Mouse (Mus musculus) granulocyte monocyte progenitor cell, adult 5-6 weeks (primary cell): Measurements from ENCODE around the gene Defb20. TPM values are rescaled to one million over a fixed set of nuclear protein-coding genes. Genes with fewer than 3 reads are reported as not detected.

Source experiments
- ATAC-seq: replicated peaks from 2 replicates; pipeline ENCODE4 v1.8.0; 2016; ENCODE audit warnings: mild to moderate bottlenecking, moderate TSS enrichment, inconsistent platforms; ENCODE audit not compliant: poor library complexity, severe bottlenecking
- total RNA-seq, 2 experiments: library from RNA; stranded (forward) in 1 of 2; stranded (reverse) in 1 of 2; fragments of 200-712, 200-1000 nt in 1 of 2; fragments of >200 nt in 1 of 2; fragmentation: Nextera tagmentation in 1 of 2; gene quantifications; 2 replicates each; pipeline ENCODE4 v1.2.3; 2014 to 2017

Defb20 gene
- total RNA-seq, 2 experiments from 2014 or later = not detected

DNA sequence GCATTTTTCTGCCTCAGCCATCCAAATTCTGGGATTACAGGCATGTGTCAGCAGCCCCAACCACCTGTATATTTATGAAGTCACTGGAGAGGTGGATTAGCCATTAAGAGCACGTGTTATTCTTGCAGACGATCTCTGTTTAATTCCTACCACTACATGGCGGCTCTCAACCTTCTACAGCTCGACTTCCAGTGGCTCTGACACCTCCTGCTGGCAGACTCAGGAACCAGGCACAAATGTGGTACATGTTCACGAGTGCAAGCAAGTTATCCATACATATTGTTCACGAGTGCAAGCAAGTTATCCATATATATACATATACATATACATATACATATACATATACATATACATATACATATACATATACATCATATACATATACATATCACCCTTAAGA, 16.3 kb downstream of the Defb20 start:
- ATAC-seq = no peak

GRCm38 (mm10) chr2:152498020-152498419, 21.2 kb downstream of the Defb20 start:
- ATAC-seq = no peak

DNA sequence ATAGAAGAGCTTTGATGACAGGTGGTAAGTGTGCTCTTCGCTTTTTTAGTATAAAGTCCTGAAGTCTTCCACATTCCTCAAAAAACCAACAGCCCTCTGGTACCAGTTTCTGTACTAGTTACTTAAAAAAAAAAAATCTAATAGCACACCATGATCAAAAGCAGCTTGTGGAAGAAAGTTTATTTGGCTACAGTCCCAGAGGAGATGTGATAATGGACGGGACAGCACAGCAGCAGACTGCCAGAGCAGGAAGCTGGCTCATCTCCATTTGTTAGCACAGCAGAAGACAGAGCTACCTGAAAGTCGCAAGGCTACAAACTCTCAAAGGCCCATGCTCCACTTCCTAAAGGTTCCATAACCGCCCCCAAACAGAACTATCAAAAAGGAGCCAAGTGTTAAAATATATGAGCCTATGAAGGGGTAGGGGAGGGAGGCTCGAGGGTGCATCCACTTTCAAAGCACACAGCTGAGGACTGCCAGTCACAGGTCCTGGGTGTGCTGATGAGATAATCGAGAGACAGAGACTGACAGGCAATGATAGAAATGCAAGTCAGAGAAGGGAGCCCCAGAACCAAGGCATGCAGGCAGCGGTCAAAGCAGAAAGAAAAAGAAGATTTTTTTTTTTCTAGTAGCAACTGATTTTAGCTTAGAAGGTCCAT, 23.5 kb downstream of the Defb20 start:
- no peak for ATAC-seq

GRCm38 (mm10) chr2:152500863-152501229, 24.0 kb downstream of the Defb20 start:
- no peak for ATAC-seq

DNA sequence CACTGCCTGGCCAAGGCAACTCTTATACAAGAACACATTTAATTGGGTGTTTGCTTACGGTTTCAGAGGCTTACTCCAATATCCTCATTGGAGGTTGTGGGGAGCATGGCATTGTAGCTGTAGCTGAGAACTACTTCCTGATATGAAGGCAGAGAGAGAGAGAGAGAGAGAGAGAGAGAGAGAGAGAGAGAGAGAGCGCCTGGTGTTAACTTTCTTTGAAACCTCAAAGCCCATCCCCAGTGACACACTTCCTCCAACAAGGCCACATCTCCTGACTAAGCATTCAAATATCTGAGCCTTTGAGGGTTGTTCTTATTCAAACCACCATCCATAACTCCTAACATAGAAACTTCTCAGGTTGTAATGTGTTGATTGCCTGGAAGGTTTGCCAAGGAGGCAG, 27.1 kb downstream of the Defb20 start:
- ATAC-seq = no peak; the same call in 1 of the 2 replicates

DNA sequence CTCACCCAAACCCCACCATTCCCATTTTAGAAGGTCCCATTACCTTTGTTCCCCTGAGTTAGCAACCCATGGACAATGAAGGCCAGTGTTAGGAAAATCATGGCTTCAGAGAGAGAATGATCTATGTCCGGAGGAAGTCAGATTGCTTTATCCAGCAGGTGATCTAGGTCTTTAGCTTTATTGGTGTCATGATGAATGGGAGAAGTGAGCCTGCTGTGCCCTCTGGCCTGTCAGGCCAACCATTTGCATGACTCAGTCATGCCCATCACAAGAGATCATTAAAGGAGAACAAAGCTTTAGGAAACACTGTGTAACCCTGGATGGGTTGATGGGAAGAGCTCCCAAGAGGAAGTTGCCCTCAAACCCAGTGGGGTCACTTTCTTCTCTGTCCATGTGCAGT, 34.7 kb downstream of the Defb20 start, which contains the start of gene Defb26:
Gene Defb26, minus strand, starts transcription at position 101 of the 400 bp plus-strand sequence.
- no peak for ATAC-seq

- no peak for ATAC-seq
Measured at GRCm38 (mm10) chr2:152516084-152516483, 39.2 kb downstream of the Defb20 start.

- ATAC-seq = no peak
Measured at GRCm38 (mm10) chr2:152517981-152518380, 41.1 kb downstream of the Defb20 start, which contains the start of gene Defb28. Gene Defb28, plus strand, starts transcription at chr2:152518255.

Other genes with a start within 250 kb of the Defb20 start
- 26.4 and 28.7 TPM in 2 replicates for gene Tbc1d20, start 183.2 kb upstream of the Defb20 start, total RNA-seq (2014; fragmentation: Nextera tagmentation)
- 18.6 and 18.8 TPM in 2 replicates for gene Tbc1d20, start 183.2 kb upstream of the Defb20 start, total RNA-seq (2017)
- gene Rbck1, start 144.4 kb upstream of the Defb20 start, total RNA-seq (2014; fragmentation: Nextera tagmentation) = 109 and 119 TPM in 2 replicates
- 64.2 and 64.5 TPM in 2 replicates for gene Rbck1, start 144.4 kb upstream of the Defb20 start, total RNA-seq (2017)
- not detected in 2 replicates for gene Trib3, start 133.0 kb upstream of the Defb20 start, total RNA-seq (2014; fragmentation: Nextera tagmentation)
- not detected in 2 replicates for gene Trib3, start 133.0 kb upstream of the Defb20 start, total RNA-seq (2017)
- not detected in 2 replicates for gene Nrsn2, start 100.4 kb upstream of the Defb20 start, total RNA-seq (2014; fragmentation: Nextera tagmentation)
- gene Nrsn2, start 100.4 kb upstream of the Defb20 start, total RNA-seq (2017) = not detected in 2 replicates
- gene Sox12, start 79.0 kb upstream of the Defb20 start, total RNA-seq (2014; fragmentation: Nextera tagmentation) = 8.6 and 10.5 TPM in 2 replicates
- 1.5 and 2.4 TPM in 2 replicates for gene Sox12, start 79.0 kb upstream of the Defb20 start, total RNA-seq (2017)
- 3.7 and 9.4 TPM in 2 replicates for gene Zcchc3, start 62.0 kb upstream of the Defb20 start, total RNA-seq (2014; fragmentation: Nextera tagmentation)
- 4.8 and 4.9 TPM in 2 replicates for gene Zcchc3, start 62.0 kb upstream of the Defb20 start, total RNA-seq (2017)
- 0.75 TPM in 1 of 2 replicates, not detected in the other for gene 6820408C15Rik, start 61.5 kb upstream of the Defb20 start, total RNA-seq (2014; fragmentation: Nextera tagmentation)
- not detected in 2 replicates for gene 6820408C15Rik, start 61.5 kb upstream of the Defb20 start, total RNA-seq (2017)
- not detected in 2 replicates for gene Defb23, start 12.4 kb upstream of the Defb20 start, total RNA-seq (2014; fragmentation: Nextera tagmentation)
- gene Defb23, start 12.4 kb upstream of the Defb20 start, total RNA-seq (2017) = not detected in 2 replicates
- not detected in 2 replicates for gene Defb22, start 13.1 kb downstream of the Defb20 start, total RNA-seq (2014; fragmentation: Nextera tagmentation)
- not detected in 2 replicates for gene Defb22, start 13.1 kb downstream of the Defb20 start, total RNA-seq (2017)
- gene Defb26, start 34.6 kb downstream of the Defb20 start, total RNA-seq (2014; fragmentation: Nextera tagmentation) = not detected in 2 replicates
- not detected in 2 replicates for gene Defb26, start 34.6 kb downstream of the Defb20 start, total RNA-seq (2017)
- gene Defb28, start 41.2 kb downstream of the Defb20 start, total RNA-seq (2014; fragmentation: Nextera tagmentation) = not detected in 2 replicates
- gene Defb28, start 41.2 kb downstream of the Defb20 start, total RNA-seq (2017) = not detected in 2 replicates
- not detected in 2 replicates for gene Defb29, start 63.0 kb downstream of the Defb20 start, total RNA-seq (2014; fragmentation: Nextera tagmentation)
- not detected in 2 replicates for gene Defb29, start 63.0 kb downstream of the Defb20 start, total RNA-seq (2017)
- not detected in 2 replicates for gene Gm17416, start 92.3 kb downstream of the Defb20 start, total RNA-seq (2014; fragmentation: Nextera tagmentation)
- not detected in 2 replicates for gene Gm17416, start 92.3 kb downstream of the Defb20 start, total RNA-seq (2017)
- gene Defb21, start 95.7 kb downstream of the Defb20 start, total RNA-seq (2014; fragmentation: Nextera tagmentation) = not detected in 2 replicates
- gene Defb21, start 95.7 kb downstream of the Defb20 start, total RNA-seq (2017) = not detected in 2 replicates
- gene Defb19, start 103.2 kb downstream of the Defb20 start, total RNA-seq (2014; fragmentation: Nextera tagmentation) = not detected in 2 replicates
- not detected in 2 replicates for gene Defb19, start 103.2 kb downstream of the Defb20 start, total RNA-seq (2017)
- gene Defb45, start 122.3 kb downstream of the Defb20 start, total RNA-seq (2014; fragmentation: Nextera tagmentation) = not detected in 2 replicates
- gene Defb45, start 122.3 kb downstream of the Defb20 start, total RNA-seq (2017) = not detected in 2 replicates
- gene Defb36, start 127.3 kb downstream of the Defb20 start, total RNA-seq (2014; fragmentation: Nextera tagmentation) = not detected in 2 replicates
- gene Defb36, start 127.3 kb downstream of the Defb20 start, total RNA-seq (2017) = not detected in 2 replicates
- not detected in 2 replicates for gene Defb25, start 146.0 kb downstream of the Defb20 start, total RNA-seq (2014; fragmentation: Nextera tagmentation)
- gene Defb25, start 146.0 kb downstream of the Defb20 start, total RNA-seq (2017) = not detected in 2 replicates
- 0.45 TPM in 1 of 2 replicates, not detected in the other for gene Rem1, start 149.9 kb downstream of the Defb20 start, total RNA-seq (2014; fragmentation: Nextera tagmentation)
- not detected in 2 replicates for gene Rem1, start 149.9 kb downstream of the Defb20 start, total RNA-seq (2017)
- gene H13, start 192.4 kb downstream of the Defb20 start, total RNA-seq (2014; fragmentation: Nextera tagmentation) = 180 and 213 TPM in 2 replicates
- gene H13, start 192.4 kb downstream of the Defb20 start, total RNA-seq (2017) = 150 and 235 TPM in 2 replicates
- 11.7 and 14.5 TPM in 2 replicates for gene Mcts2, start 210.0 kb downstream of the Defb20 start, total RNA-seq (2014; fragmentation: Nextera tagmentation)
- 5.7 and 10.9 TPM in 2 replicates for gene Mcts2, start 210.0 kb downstream of the Defb20 start, total RNA-seq (2017)